Mouse (Mus musculus) embryonic facial prominence, embryonic 15.5 days (tissue): ENCODE measurements around the gene Avil. TPM values are rescaled to one million over a fixed set of nuclear protein-coding genes. Genes with fewer than 3 reads are reported as not detected.

ENCODE experiments used
- ATAC-seq: fragments of 200-750 bp; cut with Nextera tagmentation; 2 replicates; pipeline ENCODE4 v1.8.0; 2017; ENCODE audit warnings: low read depth, moderate TSS enrichment; ENCODE audit not compliant: insufficient number of reproducible peaks, low FRiP score, low TSS enrichment
- H3K27ac ChIP-seq: fragments of 300-500 bp; sonication (generic); replicated peaks from 2 replicates; pipeline ENCODE4 v1.5.1; 2015; ENCODE audit warnings: mild to moderate bottlenecking, inconsistent platforms
- H3K27me3 ChIP-seq: fragments of 300-500 bp; sonication (generic); 2 replicates; pipeline ENCODE4 v1.6.1; 2015; ENCODE audit warnings: inconsistent platforms
- H3K36me3 ChIP-seq: fragments of 300-500 bp; sonication (generic); 2 replicates; pipeline ENCODE4 v1.6.1; 2015; ENCODE audit warnings: mild to moderate bottlenecking, inconsistent platforms
- H3K4me1 ChIP-seq: fragments of 300-500 bp; sonication (generic); 2 replicates; pipeline ENCODE4 v1.6.1; 2015; ENCODE audit warnings: inconsistent platforms
- H3K4me2 ChIP-seq: fragments of 300-500 bp; sonication (generic); replicated peaks from 2 replicates; pipeline ENCODE4 v1.6.1; 2015; ENCODE audit warnings: mild to moderate bottlenecking, inconsistent platforms
- H3K4me3 ChIP-seq: fragments of 300-500 bp; sonication (generic); replicated peaks from 2 replicates; pipeline ENCODE4 v1.5.1; 2015; ENCODE audit warnings: mild to moderate bottlenecking, inconsistent platforms
- H3K9ac ChIP-seq: fragments of 300-500 bp; sonication (generic); 2 replicates; pipeline ENCODE4 v1.6.1; 2015; ENCODE audit warnings: inconsistent platforms
- H3K9me3 ChIP-seq: fragments of 300-500 bp; sonication (generic); replicated peaks from 2 replicates; pipeline ENCODE4 v1.6.1; 2016; ENCODE audit warnings: inconsistent platforms
- WGBS: fragments of 180-500 bp; shearing (Covaris S2); methylation state at CpG from one replicate; pipeline ENCODE4 v1.1.7; 2015; 5-methylcytosine and 5-hydroxymethylcytosine counted together
- polyA plus RNA-seq: library from polyadenylated mRNA; unstranded; fragments of >200 nt; fragmentation: Nextera tagmentation; extraction: Ambion mirVana; gene quantifications from 2 replicates; pipeline ENCODE4 v1.2.1, GENCODE M21; 2015

The Avil gene
- polyA plus RNA-seq, 1 experiment from 2014 or later = 1.8 TPM

DNA sequence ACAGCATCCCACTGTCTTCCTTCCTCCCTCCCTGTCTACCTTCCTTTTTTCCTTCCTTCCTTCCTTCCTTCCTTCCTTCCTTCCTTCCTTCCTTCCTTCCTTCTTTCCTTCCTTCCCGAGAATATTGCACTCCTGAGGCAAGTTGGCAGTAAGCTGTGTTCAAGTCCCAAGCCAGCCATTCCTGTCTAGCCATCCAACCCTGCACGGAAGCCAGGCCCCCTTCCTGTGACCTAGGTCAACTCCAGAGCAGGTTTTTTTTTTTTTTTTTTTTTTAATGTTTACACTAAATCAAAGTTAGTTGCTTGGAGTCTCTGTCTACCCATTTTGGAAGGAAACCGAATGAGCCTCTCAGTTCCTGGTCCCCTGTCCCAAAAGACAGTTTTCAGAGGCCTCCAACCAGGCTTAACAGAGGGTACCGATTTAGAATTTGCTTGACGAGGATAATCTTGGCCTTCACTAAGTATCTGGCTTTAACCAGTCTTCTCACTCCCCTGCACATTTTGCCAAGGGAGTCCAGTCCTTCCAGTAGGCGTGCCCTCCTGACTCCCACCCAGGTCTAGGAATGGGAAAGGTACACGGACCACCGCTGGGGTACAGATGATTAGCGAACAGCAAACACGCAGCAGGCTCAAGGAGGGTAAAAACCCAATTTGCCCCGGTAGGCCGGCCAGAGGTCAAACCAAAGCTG is 29.0 kb upstream of the Avil start:
- no peak overlapping the region for H3K9ac ChIP-seq
- H3K27me3 ChIP-seq = no peaks in the 10 kb centered on the region
- WGBS = 13% methylated on average over 12 of the region's 12 CpGs

DNA sequence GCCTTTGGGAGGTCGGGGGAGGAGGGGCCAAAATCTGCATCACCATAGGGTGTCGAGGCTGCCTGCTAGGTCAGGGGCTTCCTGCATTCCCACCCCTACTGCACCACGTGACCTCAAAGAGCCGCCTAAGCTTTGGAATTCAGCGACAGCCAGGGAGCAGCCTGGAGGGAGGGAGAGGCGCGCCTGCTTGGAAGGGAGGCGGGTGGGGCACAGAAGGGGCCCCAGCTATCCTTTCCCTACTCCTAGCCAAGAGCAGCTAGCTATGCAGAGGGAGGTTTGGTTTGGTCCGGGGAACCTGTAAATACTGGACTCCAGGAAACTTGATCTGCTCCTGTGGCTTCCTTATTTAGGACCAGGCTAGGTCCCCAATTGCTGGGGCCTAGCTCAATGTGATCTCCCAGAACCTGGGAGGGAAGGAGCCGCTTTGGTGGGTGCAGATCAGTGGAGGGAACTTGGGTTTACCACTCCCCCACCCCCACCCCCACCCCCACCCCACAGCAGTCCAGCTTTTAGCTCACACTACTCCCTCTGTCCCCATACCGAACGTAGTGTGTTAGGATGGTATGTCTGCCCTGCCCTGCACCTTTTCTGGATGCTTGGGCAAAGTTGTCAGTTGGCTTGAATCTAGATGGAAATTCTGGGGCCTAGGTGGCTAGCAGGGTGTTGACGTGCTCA is 28.3 kb upstream of the Avil start:
- Histone ChIP-seq H3K4me3 (no peak overlapping the region), H3K4me1 (peaks cover 40% of the 10 kb centered on the region), H3K27me3 (no peaks in the 10 kb centered on the region), H3K36me3 (no peaks in the 10 kb centered on the region), H3K4me2 (peak overlapping the region; percentile 32), H3K9me3 (no peaks in the 10 kb centered on the region), H3K27ac (peak overlapping the region; percentile 87), H3K9ac (no peak overlapping the region)
- 9% methylated on average over 13 of the region's 13 CpGs for WGBS
- peak; percentile 91 for ATAC-seq

More for the DNA sequence above, 29.0 kb upstream of the Avil start:
- H3K9me3 ChIP-seq = no peaks in the 10 kb centered on the region
- no peaks in the 10 kb centered on the region for H3K36me3 ChIP-seq
- H3K27ac ChIP-seq = peak overlapping the region; percentile 87
- ATAC-seq = no peak
- peak overlapping the region; percentile 32 for H3K4me2 ChIP-seq
- no peak overlapping the region for H3K4me3 ChIP-seq
- H3K4me1 ChIP-seq = peaks cover 40% of the 10 kb centered on the region

DNA sequence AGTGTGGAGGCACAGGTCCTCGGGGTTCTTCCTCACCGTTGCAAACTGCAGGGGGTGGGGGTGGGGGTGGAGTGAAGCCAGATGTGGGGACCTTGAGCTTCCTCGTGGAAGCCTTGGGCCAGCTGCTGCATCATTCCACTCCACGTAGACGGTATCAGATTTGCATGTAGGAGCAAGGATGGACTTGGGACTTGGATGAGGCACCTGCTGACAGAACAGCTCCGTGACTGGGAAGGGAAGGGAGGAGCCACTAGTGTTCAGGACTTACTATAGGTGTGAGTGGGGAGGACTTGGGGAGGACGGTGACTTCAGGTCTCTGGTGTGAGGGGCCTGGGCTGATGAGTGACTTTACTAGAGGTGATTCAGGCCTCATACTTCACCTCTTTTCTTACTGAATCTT is 27.5 kb upstream of the Avil start:
- H3K4me1 ChIP-seq = peaks cover 46% of the 10 kb centered on the region
- H3K4me2 ChIP-seq = no peak overlapping the region
- H3K36me3 ChIP-seq = no peaks in the 10 kb centered on the region
- H3K9me3 ChIP-seq = no peaks in the 10 kb centered on the region
- 18% methylated on average over 7 of the region's 7 CpGs for WGBS
- H3K27ac ChIP-seq = peak overlapping the region; percentile 87
- H3K4me3 ChIP-seq = no peak overlapping the region
- no peak for ATAC-seq
- H3K9ac ChIP-seq = no peak overlapping the region
- no peaks in the 10 kb centered on the region for H3K27me3 ChIP-seq

DNA sequence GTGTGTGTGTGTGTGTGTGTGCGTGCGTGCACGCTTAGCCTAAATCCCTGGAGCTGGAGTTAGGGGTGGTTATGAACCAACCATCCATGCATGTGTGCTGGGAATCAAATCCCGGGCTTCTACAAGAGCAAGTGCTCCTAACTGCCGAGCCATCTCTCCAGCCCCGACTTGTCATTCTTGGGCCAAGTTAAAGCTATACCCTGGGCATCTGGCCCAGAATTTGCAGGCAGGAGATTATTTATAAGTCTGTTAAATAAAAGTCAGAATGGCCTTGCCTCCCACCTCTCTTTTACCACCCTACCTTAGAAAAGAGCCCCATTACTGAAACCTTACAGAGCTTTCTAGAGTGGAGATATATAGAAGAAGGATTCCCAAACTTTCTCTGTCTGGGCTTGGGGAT is 24.8 kb upstream of the Avil start:
- peak overlapping the region; percentile 28; the same call in 1 of the 2 replicates for H3K27ac ChIP-seq
- no peak overlapping the region for H3K4me2 ChIP-seq
- H3K4me3 ChIP-seq = no peak overlapping the region
- no peak overlapping the region for H3K9ac ChIP-seq
- 73% methylated on average over 6 of the region's 6 CpGs for WGBS
- peaks cover 41% of the 10 kb centered on the region for H3K4me1 ChIP-seq
- no peaks in the 10 kb centered on the region for H3K27me3 ChIP-seq
- ATAC-seq = no peak
- H3K36me3 ChIP-seq = no peaks in the 10 kb centered on the region
- H3K9me3 ChIP-seq = no peaks in the 10 kb centered on the region

DNA sequence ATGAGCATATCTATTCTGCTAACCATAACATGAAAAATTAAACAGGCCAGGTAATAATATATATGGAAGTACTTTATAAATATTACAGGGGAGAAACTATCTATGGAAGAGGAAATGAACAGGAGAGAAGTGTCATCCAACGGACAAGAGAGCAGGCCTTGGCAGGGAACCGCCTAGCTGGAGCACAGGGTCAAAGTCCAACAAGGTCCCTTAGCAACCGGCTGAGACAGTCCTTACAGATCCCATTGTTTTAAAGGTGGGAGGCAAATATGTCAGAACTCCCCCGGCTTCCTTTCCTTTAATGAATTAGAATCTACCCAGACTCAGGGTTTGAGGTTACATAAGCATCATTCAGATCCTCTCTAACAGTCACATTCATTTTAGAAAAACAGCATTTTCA is 23.4 kb upstream of the Avil start:
- no peak overlapping the region for H3K4me3 ChIP-seq
- no peak overlapping the region for H3K9ac ChIP-seq
- H3K27ac ChIP-seq = no peak overlapping the region
- WGBS = 69% methylated on average over 4 of the region's 4 CpGs
- H3K9me3 ChIP-seq = no peaks in the 10 kb centered on the region
- no peak overlapping the region for H3K4me2 ChIP-seq
- no peak for ATAC-seq
- H3K36me3 ChIP-seq = no peaks in the 10 kb centered on the region
- no peaks in the 10 kb centered on the region for H3K27me3 ChIP-seq
- peaks cover 41% of the 10 kb centered on the region for H3K4me1 ChIP-seq

DNA sequence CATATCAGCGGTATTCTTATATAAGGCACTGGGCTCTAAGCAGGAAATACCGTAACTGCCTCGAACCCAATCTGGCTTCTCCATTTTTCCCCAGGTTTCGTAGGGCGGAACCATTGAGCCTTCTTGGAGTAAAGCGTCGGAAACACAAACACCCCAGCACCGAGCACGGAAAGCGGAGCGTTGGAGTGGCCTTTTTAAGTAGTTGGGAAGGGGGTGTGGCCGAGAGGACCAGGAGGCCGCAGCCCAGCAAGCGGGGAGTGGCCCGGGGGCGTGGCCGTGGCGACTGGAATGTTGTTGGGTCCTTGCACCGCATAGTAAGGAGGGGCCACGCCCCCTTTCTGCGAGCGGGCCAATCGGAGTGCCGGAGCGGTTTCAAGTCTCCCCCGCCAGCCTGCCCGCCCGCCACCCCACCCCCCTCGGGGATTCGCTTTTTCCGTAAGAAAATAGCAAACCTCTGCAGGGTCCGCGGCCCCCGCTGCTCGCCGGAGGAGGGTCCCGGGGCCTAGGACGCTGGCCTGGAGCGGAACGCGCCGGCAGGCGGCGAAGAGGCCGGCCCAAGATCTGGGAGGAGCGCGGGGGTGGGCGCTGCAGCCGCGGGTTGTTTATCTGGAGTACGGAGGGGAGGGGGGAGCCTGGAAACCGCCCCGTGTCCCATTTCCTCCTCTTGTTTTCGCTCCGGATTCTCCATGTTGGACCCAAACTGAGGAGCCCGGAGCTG is 22.1 kb upstream of the Avil start, which contains the start of gene Ctdsp2:
Gene Ctdsp2 (plus strand): TSS at position 441 of the 718 bp plus-strand sequence.
- Histone ChIP-seq H3K27me3 (no peaks in the 10 kb centered on the region), H3K36me3 (no peaks in the 10 kb centered on the region), H3K27ac (peak within 1 kb of the TSS; percentile 100), H3K9me3 (no peaks in the 10 kb centered on the region), H3K4me1 (peaks cover 41% of the 10 kb centered on the region), H3K4me3 (peak within 1 kb of the TSS; percentile 87), H3K4me2 (peak within 1 kb of the TSS; percentile 72), H3K9ac (peak within 1 kb of the TSS; percentile 99)
- peak; percentile 93 for ATAC-seq
- WGBS = under 1% methylated on average over 55 of the region's 56 CpGs

DNA sequence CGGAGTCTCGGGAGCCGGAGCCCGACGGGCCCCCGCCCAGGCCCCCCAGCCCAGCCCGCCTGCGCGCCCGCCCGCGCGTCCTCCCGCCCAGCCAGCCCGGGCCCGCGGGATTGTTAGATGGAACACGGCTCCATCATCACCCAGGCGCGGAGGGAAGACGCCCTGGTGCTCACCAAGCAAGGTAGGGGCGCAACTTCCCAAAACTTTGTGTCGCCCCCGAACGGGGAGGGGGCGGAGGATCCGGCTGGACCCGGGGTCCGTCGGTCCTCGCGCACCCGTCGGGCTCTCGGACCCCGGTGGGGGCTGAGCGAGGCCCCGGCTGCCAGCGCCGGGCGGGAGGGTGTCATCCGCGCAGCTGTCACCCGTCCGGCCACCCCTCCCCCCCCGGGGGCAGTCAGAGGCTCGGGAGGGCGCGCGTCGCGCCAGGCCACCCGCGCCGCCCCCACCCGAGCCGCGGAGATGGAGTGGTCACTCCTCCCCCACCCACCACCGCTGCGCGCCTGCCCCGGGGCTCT is 21.3 kb upstream of the Avil start:
- Histone ChIP-seq H3K9me3 (no peaks in the 10 kb centered on the region), H3K27ac (peak overlapping the region; percentile 100), H3K4me2 (peak overlapping the region; percentile 72), H3K4me1 (peaks cover 45% of the 10 kb centered on the region), H3K36me3 (no peaks in the 10 kb centered on the region), H3K9ac (peak overlapping the region; percentile 99), H3K27me3 (no peaks in the 10 kb centered on the region), H3K4me3 (peak overlapping the region; percentile 87)
- no peak; the same call in 1 of the 2 replicates for ATAC-seq
- WGBS = under 1% methylated on average over 46 of the region's 62 CpGs

DNA sequence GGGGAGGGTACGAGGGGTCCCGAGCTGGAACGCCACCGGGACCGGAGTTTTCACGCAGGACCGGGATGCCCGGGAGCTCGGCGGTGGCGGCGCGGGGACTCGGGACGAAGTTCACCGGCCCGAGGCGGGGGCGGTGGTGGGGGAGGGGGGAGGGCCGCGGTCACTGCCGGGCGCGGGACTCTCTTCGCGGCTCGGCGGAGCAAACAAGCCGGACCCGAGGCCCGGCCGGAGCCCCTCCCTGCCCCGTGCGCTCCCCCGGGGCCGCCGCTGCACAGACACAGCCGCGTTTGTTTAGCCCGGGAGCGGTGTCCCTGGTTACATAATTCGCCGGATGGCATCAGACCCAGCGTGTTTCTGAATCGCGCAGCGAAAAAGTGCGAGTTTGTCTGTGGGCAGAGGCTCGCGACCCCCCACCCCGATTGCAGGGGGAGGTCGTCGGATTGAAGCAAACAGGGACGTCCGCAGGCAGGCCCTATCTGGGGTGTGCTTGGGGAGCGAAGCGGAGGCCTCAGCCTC is 20.8 kb upstream of the Avil start:
- Histone ChIP-seq H3K36me3 (no peaks in the 10 kb centered on the region), H3K9me3 (no peaks in the 10 kb centered on the region), H3K27ac (peak overlapping the region; percentile 100), H3K27me3 (no peaks in the 10 kb centered on the region), H3K4me2 (peak overlapping the region; percentile 72), H3K4me3 (peak overlapping the region; percentile 87), H3K4me1 (peaks cover 51% of the 10 kb centered on the region), H3K9ac (peak overlapping the region; percentile 99)
- no peak for ATAC-seq
- 2% methylated on average over 38 of the region's 57 CpGs for WGBS

DNA sequence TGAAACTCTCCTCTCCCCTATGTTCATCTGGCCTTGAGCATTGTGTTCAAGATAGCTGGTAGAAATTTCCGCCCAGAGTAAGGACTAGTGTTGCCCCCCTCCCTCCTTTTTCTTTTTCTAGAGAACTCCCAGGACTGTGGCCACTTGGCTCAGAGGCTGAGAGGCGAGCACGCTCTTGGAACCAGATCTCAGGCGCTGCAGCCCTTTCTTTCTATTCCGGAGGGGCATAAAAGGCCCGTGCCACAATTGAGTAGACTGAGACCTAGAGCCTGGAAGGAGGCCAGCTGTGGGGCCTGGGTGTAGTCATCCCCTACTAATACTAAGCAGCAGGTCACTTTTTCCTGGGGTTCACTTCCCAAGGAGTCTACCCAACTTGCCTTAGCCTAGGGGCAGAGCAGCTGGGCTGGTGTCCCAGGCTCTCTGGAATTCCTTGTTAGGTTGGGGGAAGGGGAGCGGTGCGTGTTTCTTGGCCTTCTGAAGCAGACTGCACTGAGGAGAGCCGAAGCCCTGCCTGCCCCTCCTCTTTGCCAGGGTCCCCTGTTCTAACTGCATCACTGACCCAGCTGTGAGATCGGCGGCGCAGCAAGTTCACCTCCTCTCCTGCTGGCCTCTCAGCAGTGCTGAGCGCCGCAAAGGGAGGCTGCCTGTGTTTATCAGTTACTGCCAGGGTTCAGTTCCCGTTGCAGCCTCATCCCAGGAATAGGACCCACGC is 20.1 kb upstream of the Avil start:
- peaks cover 57% of the 10 kb centered on the region for H3K4me1 ChIP-seq
- no peaks in the 10 kb centered on the region for H3K27me3 ChIP-seq
- H3K9ac ChIP-seq = peak overlapping the region; percentile 99
- H3K27ac ChIP-seq = peak overlapping the region; percentile 100
- ATAC-seq = no peak
- H3K4me3 ChIP-seq = peak overlapping the region; percentile 87
- H3K4me2 ChIP-seq = peak overlapping the region; percentile 72
- H3K36me3 ChIP-seq = no peaks in the 10 kb centered on the region
- WGBS = 2% methylated on average over 16 of the region's 16 CpGs
- H3K9me3 ChIP-seq = no peaks in the 10 kb centered on the region

DNA sequence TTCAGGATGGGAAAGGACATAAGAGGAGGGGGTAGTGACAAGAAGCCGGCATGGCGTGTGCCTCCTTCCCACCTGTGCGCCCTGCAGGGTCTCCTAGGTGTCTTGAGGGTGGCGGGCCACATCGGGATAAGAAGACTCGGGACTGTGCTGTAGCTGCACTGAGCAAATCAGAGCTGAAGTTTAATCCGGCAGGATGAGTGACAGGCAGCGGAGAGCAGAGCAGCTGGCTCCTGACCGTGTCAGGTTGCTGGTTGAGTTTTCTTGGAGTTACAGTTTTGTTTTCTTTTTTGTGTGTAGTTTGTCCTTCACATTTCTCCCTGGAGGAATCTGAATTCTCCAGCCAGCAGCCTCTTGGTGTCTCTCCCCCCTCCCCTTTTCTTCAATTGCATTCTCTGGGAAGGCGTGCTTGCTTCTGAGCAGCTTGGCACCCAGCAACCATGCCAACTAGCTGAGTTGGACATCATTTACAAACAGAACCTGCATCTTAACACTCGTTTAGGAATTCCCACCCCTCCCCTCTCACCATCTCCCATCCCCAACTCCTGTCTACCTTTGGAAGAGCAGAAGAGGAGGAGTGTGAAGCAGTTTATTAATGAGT is 19.5 kb upstream of the Avil start:
- no peaks in the 10 kb centered on the region for H3K9me3 ChIP-seq
- H3K9ac ChIP-seq = peak overlapping the region; percentile 99
- WGBS = 4% methylated on average over 11 of the region's 11 CpGs
- H3K4me1 ChIP-seq = peaks cover 64% of the 10 kb centered on the region
- H3K4me3 ChIP-seq = peak overlapping the region; percentile 87
- no peaks in the 10 kb centered on the region for H3K36me3 ChIP-seq
- no peak for ATAC-seq
- peak overlapping the region; percentile 100 for H3K27ac ChIP-seq
- peak overlapping the region; percentile 72 for H3K4me2 ChIP-seq
- no peaks in the 10 kb centered on the region for H3K27me3 ChIP-seq
